Mouse (Mus musculus) lung, postnatal 10 days (tissue): ENCODE measurements around the gene Rpl41.
"Not testable (repeated sequence)": the region's sequence is repeated elsewhere in the genome, so short reads cannot be mapped to it uniquely, and the experiment has no call there.

ENCODE experiments used
- DNase-seq: peaks from one replicate; pipeline ENCODE4 v3.0.0; 2021

The Rpl41 gene

DNA sequence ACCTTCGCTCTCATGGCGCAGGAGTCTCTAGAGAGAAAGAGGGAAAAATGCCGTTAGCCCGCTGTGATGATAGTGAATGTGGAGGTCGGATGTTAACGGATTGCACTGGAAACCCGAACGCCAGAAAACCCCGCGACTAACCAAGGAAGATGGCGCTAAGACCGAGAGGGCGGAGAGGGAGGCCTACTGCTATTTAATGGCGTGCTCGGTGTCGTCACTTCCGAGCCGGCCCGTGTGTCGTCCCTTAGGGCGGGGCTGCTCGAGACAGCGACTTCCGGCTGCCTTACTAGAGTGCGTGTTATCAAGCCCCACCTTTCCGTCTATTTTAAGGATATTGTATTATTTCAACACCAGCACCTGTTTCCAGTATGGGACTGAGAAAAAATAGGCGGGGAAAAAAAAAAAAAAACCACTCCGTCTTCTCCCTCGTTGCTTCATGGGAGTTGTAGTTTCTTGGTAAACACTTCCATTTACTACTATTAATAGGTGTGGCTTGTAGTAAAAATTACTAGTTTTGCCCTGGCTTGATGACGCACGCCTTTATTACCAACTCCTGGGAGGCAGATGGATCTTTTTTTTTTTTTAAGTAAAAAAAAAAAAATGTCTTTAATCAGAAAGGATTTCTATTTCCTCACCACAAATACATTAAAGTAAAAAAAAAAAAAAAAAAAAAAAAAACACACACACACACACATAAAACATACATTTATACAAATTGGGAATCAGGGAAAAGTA, at the start of gene Rpl41:
Gene Rpl41 (minus strand): TSS at position 359 of the 735 bp plus-strand sequence.
- peak; percentile 97 for DNase-seq

DNA sequence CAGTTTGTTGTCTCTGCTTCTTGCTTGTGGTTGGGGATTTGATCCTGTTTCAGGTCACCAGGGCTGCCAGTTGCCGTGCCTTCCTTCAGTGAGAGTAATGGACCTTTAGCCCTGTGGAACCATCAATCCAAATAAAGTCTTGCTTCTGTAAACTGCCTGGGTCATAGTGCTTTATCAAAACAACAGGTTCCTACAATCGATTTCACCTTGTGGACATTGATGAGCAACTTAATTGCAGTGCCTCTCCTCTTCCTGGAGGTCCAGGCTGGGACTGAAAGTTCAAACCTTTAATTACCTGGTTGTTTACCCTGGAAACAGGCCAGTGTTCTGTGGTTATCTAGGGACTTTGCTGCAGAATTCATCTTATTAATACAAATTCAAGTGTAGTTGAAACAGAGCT, 49.4 kb upstream of the Rpl41 start:
- DNase-seq = no peak

DNA sequence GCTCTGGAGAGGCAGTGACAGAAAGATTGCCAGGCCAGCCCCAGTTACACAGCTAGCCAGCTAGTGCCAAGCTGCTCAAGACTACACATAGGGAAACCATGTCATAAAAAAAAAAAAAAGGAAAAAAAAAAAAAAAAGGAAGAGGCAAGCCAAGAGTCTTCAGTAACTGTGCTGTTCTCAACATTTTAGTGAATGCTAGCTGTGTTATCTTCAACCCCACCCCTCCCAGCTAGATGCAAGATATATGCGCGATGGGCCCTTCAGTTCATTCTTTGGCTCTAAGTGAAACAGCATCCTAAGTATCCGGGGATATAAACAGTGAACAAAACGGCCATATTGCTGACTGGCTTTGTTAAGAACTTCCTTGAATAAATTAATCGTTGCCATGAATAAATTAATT, 43.7 kb upstream of the Rpl41 start:
- no peak for DNase-seq

DNA sequence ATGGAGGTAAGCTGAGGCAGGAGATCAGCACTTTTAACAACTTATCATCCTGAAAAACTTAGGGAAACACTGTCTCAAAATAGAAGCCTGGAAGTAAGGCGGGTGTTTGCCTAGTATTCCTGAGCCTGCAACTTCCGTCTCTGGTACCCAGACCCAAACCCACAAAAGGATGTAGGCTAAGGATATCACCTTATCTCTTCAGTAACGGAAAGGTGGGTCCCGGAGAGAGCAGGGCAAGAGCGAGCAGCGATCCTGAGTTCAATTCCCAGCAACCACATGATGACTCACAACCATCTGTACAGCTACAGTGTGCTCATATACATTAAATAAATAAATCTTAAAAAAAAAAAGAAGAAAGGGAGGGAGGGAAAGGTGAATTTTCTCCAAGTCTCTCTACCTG, 42.3 kb upstream of the Rpl41 start:
- no peak for DNase-seq

DNA sequence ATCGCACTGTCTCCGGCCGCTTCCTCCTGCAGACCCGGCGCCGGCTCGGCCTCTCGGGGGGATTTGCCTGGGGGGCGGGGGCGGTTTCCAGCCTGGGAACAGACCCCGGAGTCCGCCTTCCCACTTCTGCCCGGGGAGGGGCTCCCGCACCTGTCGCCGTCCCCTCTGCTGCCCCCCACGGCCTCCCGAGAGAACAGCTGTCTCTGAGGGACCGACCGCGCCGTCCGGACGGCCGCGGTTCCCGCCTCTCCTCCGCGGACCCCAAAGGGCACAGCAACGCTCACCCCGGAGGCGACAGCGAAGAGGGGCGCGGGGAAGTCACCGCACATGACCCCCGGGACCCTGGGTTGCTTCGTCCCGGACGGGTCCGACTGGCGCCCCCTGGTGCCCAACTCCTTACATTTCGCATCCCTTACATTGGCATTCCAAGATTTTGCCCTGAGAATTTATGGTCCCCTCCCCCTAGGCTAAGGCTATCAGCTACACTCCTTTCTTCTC, 41.1 kb upstream of the Rpl41 start:
- DNase-seq = peak; percentile 71

DNA sequence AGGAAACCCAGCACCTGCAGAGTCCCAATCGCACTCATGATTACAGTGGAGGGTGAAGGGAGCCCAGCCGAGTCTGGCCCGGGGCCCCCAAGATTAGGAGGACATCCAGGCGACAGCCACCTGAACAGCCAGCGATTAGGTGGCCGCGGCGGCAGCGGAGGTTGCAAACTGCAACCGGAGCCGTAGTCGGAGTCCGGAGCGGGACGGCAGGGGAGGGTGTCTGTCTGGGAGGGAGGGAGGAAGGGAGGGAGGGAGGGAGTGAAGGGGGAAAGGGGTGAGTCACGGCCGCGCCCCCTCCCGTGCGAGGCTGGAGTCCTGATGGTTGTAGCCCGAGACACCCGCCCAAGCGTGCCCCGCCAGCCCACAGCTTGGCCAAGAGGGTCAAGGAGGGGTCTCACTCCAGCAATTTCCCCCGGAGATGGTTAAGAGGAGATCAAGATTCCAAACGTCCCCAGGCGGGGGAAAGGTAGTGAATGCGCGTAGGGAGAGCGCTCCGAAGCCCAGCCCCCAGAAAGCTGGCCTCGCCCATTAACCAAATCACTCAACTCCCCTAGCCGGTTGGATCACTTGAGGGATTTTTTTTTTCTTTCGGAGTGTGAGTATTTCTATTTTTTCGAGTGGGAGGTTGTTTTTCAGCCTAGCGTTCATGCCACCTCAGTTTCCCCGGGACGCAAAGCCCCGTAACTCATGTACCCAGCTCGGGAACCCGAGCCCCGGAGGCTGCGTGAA, 40.5 kb upstream of the Rpl41 start, which contains the start of gene Erbb3:
Gene Erbb3 (minus strand): TSS at position 189 of the 729 bp plus-strand sequence.
- DNase-seq = peak; percentile 70

DNA sequence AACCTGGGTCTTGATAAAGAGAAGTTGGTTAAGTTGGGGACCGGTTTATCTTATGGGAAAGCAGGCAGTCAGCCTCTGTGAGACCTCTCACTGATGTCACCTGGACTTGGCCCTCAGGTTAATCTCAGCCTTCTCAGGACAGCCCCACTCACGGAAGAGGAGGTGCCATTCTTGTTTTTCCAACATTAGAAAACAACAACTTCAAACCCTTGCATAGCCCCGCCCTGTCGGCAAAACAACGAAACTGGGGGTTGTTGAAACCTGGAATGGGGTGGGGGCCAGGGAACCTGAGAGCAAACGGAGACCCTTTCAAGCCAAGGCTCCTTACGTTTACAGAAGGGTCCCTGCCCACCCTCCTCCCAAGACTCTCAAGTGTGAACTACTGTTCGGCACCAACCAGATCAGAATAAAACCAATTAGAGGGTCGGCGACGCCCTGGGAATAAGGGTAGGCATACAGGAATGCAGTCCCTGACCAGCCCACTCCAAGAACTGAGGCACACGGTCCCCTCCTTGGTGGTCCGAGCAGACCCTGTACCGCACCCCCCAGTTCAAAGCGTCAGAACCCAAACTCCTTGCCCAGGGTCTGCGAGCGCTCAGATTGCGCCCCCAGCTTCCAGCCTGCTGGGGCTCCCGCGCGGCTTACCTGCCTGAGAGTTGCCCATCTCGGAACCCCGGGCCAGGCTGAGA, 39.8 kb upstream of the Rpl41 start:
- peak; percentile 34 for DNase-seq

DNA sequence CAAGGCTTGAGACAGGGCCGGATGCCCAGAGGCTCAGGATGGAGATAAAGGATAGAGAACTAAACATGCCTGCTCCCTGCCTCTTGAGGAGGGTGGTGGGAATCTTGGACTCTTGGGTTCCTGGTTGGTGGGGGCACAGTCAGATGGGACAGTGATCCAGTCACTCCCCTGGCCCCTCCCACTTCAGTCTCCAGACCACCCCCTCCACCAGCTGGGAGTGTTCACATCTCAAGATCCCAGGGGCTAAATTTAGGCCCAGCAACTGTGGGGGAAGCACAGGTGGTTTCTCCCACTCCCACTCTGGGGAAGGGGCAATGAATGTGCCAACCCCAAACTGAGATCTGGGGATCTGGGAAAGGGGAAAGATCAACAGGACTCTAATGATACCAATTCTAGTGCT, 39.0 kb upstream of the Rpl41 start:
- peak; percentile 19 for DNase-seq

DNA sequence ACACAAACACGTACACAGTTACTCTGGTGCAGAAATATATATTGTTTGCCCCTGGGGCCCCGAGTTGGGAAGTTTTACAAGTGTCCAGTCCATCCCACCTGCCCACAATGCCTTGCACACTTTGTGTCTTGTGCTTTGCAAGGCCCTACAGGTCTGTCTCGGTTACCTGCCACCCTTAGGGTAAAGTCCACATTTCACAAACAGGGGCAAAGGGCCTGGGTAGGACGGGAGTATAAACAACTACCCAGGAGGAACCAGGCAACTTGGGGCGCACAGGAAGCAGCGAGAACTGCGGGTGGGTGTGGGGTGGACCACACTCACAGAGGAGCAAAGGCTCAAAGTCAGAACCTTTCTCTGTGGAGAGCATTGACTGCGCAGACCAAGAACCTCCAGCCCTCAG, 38.6 kb upstream of the Rpl41 start:
- DNase-seq = no peak

DNA sequence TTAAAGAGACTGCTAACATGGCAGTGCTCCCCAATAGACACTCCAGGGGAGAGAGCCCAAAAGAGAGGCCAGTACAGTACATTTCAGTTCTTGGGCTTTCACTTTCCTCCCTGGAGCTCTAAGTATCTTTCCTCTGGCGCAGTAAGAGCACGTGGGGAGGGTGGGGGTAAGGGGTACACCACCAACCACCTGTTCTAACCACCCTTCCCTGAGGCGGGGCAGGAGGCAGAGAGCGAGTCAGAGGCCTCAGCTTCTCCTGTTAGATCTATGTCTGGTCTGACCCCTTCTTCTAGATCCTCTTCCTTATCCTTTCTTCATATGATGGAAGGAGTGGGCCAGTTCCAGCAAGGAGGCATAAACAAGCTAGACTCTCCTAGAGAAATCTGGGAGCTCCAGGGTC, 38.0 kb upstream of the Rpl41 start:
- no peak for DNase-seq

DNA sequence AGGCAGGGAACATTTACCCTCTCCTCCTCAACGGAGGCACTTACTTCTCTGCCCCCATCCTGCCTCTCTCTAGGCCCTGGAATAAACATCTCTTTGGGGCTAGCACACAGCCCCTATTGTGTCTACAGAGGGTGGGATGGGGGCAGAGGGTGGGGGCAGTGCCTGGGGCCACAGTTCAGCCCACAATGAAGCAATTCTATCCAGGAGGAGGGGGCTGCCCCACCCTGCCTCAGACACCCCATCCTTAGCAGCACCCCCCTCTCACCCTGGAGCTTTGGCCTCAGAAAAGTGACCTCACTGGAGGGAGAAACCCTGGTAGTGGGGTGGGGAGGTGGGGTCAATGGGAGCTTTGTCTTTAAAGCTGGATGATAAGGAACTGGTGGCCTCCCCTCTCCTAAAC, 37.4 kb upstream of the Rpl41 start:
- DNase-seq = no peak

DNA sequence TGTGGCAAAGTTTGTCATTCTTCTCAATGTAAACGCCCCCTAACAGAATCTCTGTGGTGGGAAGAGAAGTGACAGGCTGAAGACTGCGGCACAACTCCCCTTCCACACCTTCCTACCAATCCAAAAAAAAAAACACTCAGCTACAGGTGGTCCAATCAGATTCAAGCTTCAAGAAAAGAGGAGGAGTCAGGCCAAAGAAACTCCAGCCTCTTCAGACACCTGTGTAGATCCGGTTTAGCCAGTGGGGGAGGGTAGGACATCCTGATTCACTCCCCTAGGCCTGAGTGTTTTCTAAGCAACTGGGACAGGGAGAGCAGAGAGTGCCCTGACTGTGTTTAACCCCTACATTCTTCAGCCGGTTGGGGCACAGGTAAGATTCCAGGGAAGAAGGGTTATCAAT, 35.3 kb upstream of the Rpl41 start:
- DNase-seq = peak; percentile 77

DNA sequence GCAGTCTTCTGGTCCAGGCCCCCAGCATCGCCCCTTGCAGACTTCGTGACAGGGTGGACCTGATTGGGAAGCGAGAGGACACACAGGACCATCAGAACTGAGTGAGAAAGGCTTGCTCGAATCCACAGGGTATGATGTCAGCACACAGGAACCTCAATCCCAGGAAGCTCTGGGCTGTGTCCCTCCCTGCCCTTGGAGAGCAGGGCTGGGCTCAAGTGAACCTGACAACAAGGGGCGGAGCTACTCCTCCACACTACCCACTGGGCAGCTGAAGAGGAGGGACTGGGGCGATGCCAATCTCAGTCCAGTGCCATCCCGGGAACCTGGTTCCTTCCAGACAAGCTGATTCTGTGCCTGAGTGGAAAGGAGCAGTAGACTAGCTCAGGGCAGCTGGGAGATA, 34.5 kb upstream of the Rpl41 start:
- peak; percentile 83 for DNase-seq

DNA sequence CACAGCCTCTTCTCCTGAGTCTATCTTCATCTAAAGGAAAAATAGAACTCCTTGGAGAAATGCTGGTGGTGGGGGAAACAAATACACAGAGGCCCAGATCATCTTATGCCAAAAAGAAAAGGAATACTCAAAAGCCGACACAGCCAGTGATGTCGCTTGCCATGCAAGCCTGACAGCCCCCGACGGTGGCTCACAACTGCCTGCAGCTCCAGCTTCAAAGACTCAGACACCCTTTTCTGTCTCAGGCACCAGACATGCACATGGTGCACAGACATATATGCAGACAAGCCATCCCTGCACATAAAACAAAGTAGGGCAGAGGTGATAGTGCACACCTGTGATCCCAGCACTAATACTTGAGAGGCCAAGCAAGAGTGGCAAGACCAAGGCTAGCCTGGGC, 30.6 kb upstream of the Rpl41 start:
- DNase-seq = no peak

DNA sequence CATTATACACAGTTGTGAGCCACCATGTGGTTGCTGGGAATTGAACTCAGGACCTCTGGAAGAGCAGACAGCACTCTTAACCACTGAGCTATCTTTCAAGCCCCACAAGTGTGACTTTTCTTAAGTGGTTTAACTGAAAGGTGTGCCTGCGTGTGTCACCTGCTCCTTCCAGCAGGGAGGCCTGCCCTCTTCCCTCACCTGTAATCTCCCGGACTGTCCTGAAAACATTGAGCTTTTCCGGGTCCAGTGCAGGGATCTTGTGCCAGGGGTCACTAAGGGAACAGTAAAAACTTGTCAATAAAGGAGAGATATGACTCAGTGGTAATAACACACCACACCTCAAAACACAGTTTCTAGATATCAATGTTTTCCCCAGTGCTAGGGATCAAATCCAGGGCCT, 30.2 kb upstream of the Rpl41 start:
- DNase-seq = no peak

DNA sequence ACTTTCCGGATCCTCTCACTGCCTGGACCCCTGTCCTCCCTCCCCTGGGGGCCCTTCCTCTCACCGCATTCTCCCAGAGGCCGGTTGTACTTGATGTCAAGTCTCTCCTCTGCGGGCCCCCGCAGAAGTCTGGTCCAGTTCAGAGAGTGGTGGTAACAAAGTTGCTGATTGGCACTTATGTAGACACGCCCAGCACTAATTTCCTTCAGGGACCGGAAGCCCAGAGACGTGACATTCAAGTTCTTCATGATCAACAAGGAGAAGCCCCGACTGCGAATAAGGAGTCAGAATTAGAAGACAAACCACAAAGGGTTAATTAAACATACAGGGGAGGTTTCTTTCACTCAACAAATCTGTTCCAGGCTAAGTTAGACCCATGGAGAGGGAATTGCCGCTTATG, 29.2 kb upstream of the Rpl41 start:
- DNase-seq = no peak

DNA sequence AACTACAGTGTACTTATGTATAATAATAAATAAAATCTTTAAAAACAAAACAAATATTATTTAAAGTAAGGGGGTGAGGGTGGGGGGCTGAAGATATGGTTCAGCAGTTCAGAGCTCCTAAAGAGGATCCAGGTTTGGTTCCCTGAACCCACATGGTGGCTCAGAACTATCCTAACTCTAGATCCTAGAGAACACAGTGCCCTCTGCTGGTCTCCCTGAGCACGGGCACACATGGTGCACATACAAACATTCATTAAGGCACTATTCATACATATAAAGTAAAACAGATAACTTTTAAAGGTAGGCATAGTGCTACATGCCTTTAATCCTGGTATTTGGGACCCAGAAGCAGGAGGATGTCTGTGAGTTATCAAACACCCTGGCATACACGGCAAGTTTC, 26.0 kb upstream of the Rpl41 start:
- no peak for DNase-seq

DNA sequence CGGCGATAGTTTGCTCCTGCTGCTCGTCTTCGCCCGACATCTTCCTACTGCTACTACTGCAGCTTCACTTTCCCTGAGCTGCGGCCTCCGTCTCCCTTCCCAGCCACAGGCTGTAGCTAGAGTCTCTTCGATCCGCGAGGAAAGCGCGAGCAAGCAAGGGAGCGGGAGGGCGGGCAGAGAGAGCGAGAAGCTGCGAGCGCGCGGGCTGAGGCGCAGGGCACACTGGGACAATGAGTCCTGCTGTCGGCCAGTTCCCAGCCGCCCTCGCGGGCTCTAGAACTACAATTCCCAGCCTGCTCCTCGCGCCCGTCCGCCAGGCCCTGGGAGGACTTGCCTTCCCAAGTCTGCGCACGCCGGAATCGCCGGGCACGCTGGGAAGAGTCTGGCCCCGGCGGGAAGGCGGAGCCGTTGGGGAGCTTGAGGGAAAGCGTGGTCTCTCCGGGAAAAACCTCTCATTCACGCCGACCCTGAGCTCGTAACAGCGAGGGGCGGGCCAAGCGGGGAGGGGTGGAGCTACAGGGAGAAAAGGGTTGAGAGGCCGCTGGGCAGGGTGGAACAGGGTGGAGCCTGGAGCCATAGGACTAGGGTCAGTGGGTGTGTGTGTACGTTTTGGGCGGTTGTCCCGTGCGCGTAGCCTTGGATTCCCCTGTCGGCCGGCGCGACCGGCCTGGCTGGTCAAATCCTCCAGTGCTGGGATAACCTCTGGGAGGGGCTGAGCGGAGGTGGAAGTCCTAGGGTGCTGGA, 16.9 kb upstream of the Rpl41 start, which contains the start of gene Pa2g4:
Gene Pa2g4 (minus strand): TSS at position 200 of the 744 bp plus-strand sequence.
- DNase-seq = peak; percentile 99

DNA sequence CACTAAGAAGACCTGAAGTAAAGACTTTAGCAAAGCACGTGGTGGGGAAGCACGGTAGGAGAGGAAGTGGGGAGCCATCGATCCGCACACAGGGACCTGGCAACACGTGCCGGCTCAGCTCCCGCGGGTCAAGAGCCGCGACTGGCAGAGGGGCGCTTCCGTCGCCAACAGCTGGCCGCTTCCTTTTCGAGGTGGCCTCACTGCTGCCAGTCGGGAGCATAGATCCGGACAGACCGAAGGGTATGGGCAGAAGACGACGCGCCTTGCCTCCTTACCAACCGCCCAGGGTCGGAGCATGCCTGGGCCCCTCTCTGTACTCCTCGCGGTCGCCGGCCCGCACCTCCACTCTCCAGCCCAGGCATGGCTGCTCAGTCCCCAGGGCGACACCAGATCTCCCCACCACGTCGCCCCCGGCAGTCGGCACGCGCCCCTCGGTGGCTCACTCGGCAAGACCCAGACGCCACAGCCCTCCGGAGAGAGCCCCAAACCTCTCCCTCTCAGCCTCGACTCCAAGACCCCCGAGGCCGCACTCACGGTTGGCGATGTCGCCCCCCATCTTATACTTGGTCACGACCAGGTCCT, 16.2 kb upstream of the Rpl41 start:
- DNase-seq = peak; percentile 50

DNA sequence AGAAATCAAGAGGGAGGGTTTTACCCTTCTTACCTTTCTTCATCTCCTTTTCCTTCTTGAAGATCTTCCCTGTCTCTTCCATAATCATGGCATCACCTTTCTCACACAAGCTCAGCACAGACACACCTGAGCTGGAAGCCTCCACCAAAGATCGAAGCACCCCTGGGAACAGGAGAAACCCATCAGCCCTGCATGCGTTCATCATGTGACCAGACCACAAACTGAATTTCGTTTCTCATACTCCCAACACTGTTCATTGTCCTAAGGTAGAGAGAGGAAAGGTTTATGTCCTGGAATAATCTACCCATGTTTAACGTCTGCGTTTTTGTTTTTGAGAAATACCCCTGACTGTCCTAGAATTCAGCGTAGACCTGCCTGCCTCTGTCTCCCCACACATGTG, 14.4 kb upstream of the Rpl41 start:
- DNase-seq = no peak

DNA sequence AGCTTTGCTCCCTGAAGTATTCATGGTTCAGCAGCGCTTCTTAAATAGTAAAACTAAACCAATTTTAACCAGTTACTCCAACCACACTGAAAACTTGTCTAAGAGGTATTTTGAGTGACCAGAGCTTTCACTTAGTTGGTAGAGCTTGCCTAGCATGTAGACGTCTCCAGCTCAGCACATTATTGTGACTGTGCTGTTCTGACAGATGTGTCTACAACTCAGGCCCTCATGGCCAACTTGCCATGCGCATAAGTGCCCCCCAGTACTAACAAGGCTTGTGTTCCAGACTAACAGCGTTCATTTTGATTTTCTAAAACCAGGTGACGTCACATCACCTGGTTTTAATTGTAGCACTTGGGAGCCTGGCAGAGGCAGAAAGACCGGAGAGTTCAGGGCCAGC, 7.9 kb upstream of the Rpl41 start:
- DNase-seq = no peak

DNA sequence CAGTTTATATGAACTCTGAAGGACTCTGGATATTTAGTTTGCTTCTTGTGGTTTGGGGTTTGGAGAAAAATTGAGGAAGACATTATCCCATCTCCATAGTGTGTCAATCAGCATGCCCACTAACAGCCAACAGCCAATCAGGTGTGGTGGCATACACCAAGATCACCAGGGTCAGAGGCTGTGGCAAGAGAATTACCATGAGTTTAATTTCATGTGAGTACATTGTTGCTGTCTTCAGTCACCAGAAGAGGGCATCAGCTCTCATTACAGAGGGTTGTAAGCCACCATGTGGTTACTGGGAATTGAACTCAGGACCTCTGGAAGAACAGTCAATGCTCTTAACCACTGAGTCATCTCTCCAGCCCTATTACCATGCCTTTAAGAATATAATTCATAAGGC, 7.2 kb upstream of the Rpl41 start:
- no peak for DNase-seq

DNA sequence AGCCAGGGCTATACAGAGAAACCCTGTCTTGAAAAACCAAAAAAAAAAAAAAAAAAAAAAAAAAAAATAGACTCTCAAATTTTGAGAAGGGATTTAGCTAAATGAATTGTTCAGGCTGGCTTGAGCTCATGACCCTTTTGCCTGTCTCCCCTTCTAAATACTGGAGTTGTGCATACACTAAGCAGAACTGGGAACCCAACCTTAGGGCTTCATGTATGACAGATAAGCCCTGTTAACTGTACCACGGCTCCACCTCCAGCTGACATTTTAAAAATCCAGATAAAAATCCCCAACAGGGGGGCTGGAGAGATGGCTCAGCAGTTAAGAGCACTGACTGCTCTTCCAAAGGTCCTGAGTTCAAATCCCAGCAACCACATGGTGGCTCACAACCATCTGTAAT, 6.5 kb upstream of the Rpl41 start:
- DNase-seq = not testable (repeated sequence)
